In the genomic region with DNA sequence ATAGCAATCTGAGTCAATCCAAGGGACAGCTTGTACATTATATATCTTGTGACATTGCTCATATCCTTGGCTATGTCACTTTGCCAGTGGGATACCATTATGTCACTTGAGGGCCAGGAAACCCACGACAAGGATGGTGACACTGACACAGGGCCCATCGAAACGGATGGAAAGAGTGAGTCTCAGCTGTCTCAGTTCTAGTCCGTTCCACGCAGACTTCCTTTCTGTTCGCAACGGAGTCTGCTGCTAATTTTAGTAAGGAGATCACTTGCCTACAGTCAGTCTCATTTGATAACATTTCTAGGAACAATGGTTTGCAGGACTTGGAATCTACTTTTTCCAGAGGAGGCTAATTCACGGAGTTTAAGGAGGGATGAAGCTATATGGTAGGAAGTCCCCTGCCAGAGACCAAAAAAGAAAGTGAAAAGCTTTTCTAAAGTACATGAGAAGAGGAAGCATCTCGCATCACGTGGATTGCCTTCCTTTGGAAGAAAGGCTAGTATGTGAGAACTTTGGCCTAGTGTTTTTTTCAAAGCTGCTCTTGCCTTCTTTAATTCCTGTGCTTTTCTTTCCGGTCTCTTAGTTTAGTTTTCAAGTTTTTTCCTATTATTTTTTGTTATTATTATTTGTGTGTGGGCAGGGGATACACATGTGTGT, we compare ENCODE assay signal across 13 mouse cellular contexts. TPM values are rescaled to one million over a fixed set of nuclear protein-coding genes. Genes with fewer than 3 reads are reported as not detected.
DNase-seq lines count a peak whose midpoint lies in the region; ATAC-seq and TF ChIP-seq lines count a peak whose summit lies in the region.
"Had no signal": no experiment of that assay in that cellular context is flagged by ENCODE, and none has a peak within 500 bp of the region (broad histone marks: within the 10 kb centered on the region; RNA-seq: fewer than 3 reads in every experiment).

No protein-coding gene starts in this region.

- H3K9ac ChIP-seq in stomach, embryonic 16.5 days (ENCODE audit: low read length): no peak overlapping the region
- no peak overlapping the region for H3K9ac ChIP-seq in stomach, postnatal 0 days (ENCODE audit: low read length)
- H3K9ac ChIP-seq in liver, embryonic 16.5 days (ENCODE audit: low read depth, low read length): no peak overlapping the region
- no peak overlapping the region for H3K9ac ChIP-seq in kidney, embryonic 14.5 days (ENCODE audit: low read depth, low read length)
- H3K9ac ChIP-seq in hindbrain, embryonic 12.5 days: no peak overlapping the region

- H3K27ac ChIP-seq in stomach, embryonic 16.5 days (ENCODE audit: low read length): no peak overlapping the region
- no peak overlapping the region for H3K27ac ChIP-seq in stomach, postnatal 0 days (replicated peaks)
- no peak overlapping the region for H3K27ac ChIP-seq in liver, embryonic 16.5 days (ENCODE audit: low read length)
- H3K27ac ChIP-seq in kidney, embryonic 14.5 days (ENCODE audit: low read depth, low read length): no peak overlapping the region
- H3K27ac ChIP-seq in hindbrain, embryonic 12.5 days: no peak overlapping the region

- H3K36me3 ChIP-seq in stomach, embryonic 16.5 days (ENCODE audit: control insufficient read depth, insufficient read depth, low read length): no peaks in the 10 kb centered on the region
- no peaks in the 10 kb centered on the region for H3K36me3 ChIP-seq in stomach, postnatal 0 days (ENCODE audit: control insufficient read depth, insufficient read depth, low read length)
- no peaks in the 10 kb centered on the region for H3K36me3 ChIP-seq in liver, embryonic 16.5 days (ENCODE audit: control insufficient read depth, insufficient read depth)
- H3K36me3 ChIP-seq in kidney, embryonic 14.5 days (ENCODE audit: control insufficient read depth, insufficient read depth, low read length): no peaks in the 10 kb centered on the region
- no peaks in the 10 kb centered on the region for H3K36me3 ChIP-seq in hindbrain, embryonic 12.5 days

- WGBS in stomach, embryonic 16.5 days: 74% methylated on average over 11 of the region's 11 CpGs
- 82% methylated on average over 11 of the region's 11 CpGs for WGBS in stomach, postnatal 0 days
- 20% methylated on average over 11 of the region's 11 CpGs for WGBS in liver, embryonic 16.5 days (ENCODE audit: insufficient replicate concordance)
- WGBS in kidney, embryonic 14.5 days: 82% methylated on average over 11 of the region's 11 CpGs
- WGBS in hindbrain, embryonic 12.5 days: 86% methylated on average over 11 of the region's 11 CpGs

- no peak overlapping the region for H3K4me2 ChIP-seq in stomach, embryonic 16.5 days (ENCODE audit: low read depth, low read length)
- H3K4me2 ChIP-seq in stomach, postnatal 0 days (replicated peaks; ENCODE audit: low read depth): no peak overlapping the region
- H3K4me2 ChIP-seq in liver, embryonic 16.5 days (ENCODE audit: low read depth, low read length): peak overlapping the region; percentile 31; the same call in 1 of the 2 replicates
- H3K4me2 ChIP-seq in kidney, embryonic 14.5 days (replicated peaks; ENCODE audit: low read depth, low read length): no peak overlapping the region
- no peak overlapping the region for H3K4me2 ChIP-seq in hindbrain, embryonic 12.5 days (replicated peaks)

- no peaks in the 10 kb centered on the region for H3K4me1 ChIP-seq in stomach, embryonic 16.5 days (ENCODE audit: control insufficient read depth, insufficient read depth, low read length)
- H3K4me1 ChIP-seq in stomach, postnatal 0 days (replicated peaks; ENCODE audit: control insufficient read depth, insufficient read depth): no peaks in the 10 kb centered on the region
- no peaks in the 10 kb centered on the region for H3K4me1 ChIP-seq in liver, embryonic 16.5 days (ENCODE audit: control insufficient read depth, low read depth, low read length)
- H3K4me1 ChIP-seq in kidney, embryonic 14.5 days (ENCODE audit: control insufficient read depth, insufficient read depth, low read length): no peaks in the 10 kb centered on the region
- H3K4me1 ChIP-seq in hindbrain, embryonic 12.5 days: no peaks in the 10 kb centered on the region

- no peak for TF ChIP-seq EP300 in stomach, postnatal 0 days (optimal IDR thresholded peaks at IDR 0.05)

- ATAC-seq in stomach, embryonic 16.5 days (ENCODE audit: insufficient read depth, low FRiP score): no peak
- ATAC-seq in stomach, postnatal 0 days (ENCODE audit: low FRiP score, low TSS enrichment): no peak
- no peak for ATAC-seq in liver, embryonic 16.5 days (ENCODE audit: low read depth)
- ATAC-seq in kidney, embryonic 14.5 days (ENCODE audit: low FRiP score, low TSS enrichment): no peak
- ATAC-seq in hindbrain, embryonic 12.5 days (ENCODE audit: low FRiP score): no peak
- ATAC-seq: Patski had no signal

- no peak for TF ChIP-seq CTCF in stomach, postnatal 0 days (IDR thresholded peaks at IDR 0.05; ENCODE audit: low read depth)

- H3K9me3 ChIP-seq in stomach, embryonic 16.5 days (replicated peaks; ENCODE audit: control insufficient read depth, low read length): no peaks in the 10 kb centered on the region
- no peaks in the 10 kb centered on the region for H3K9me3 ChIP-seq in stomach, postnatal 0 days (ENCODE audit: control insufficient read depth, low read length)
- H3K9me3 ChIP-seq in liver, embryonic 16.5 days (replicated peaks; ENCODE audit: control insufficient read depth, low read length): no peaks in the 10 kb centered on the region
- no peaks in the 10 kb centered on the region for H3K9me3 ChIP-seq in kidney, embryonic 14.5 days (ENCODE audit: control insufficient read depth, low read length)
- no peaks in the 10 kb centered on the region for H3K9me3 ChIP-seq in hindbrain, embryonic 12.5 days (replicated peaks)

- H3K27me3 ChIP-seq in stomach, embryonic 16.5 days (ENCODE audit: control insufficient read depth, insufficient read depth, low read length): no peaks in the 10 kb centered on the region
- H3K27me3 ChIP-seq in stomach, postnatal 0 days (ENCODE audit: control insufficient read depth, insufficient read depth, low read length): no peaks in the 10 kb centered on the region
- H3K27me3 ChIP-seq in liver, embryonic 16.5 days (ENCODE audit: control insufficient read depth, insufficient read depth, low read depth, low read length): no peaks in the 10 kb centered on the region
- H3K27me3 ChIP-seq in kidney, embryonic 14.5 days (ENCODE audit: control insufficient read depth, insufficient read depth, low read length): no peaks in the 10 kb centered on the region
- no peaks in the 10 kb centered on the region for H3K27me3 ChIP-seq in hindbrain, embryonic 12.5 days
- H3K27me3 ChIP-seq: Patski had no signal

- 0 out of 2 replicates have a peak overlapping the region, but pooled peaks have one; percentile 5 for H3K4me3 ChIP-seq in stomach, embryonic 16.5 days (replicated peaks; ENCODE audit: low read length)
- no peak overlapping the region for H3K4me3 ChIP-seq in stomach, postnatal 0 days (ENCODE audit: low read depth, low read length)
- peak overlapping the region; percentile 14; the same call in 1 of the 2 replicates for H3K4me3 ChIP-seq in liver, embryonic 16.5 days (ENCODE audit: low read depth, low read length)
- H3K4me3 ChIP-seq in kidney, embryonic 14.5 days (ENCODE audit: low read length): no peak overlapping the region
- no peak overlapping the region for H3K4me3 ChIP-seq in hindbrain, embryonic 12.5 days

- DNase-seq in stomach, postnatal 0 days (ENCODE audit: low spot score): no peak
- DNase-seq in heart, adult 8-10 months (ENCODE audit: low spot score): peak; percentile 35
- peak; percentile 20 for DNase-seq in thymus, postnatal 4 days
- DNase-seq in cerebellum, adult 9-10 months: no peak
- DNase-seq: gastrocnemius, postnatal 36 days; kidney, postnatal 4 days; lung, adult 18-20 months; right cerebral cortex, postnatal 25 days had no signal

RNA-seq across cellular contexts. Expression of gene Edn1, which starts 55.4 kb away (rescaled TPM):
- 4.6 and 6.6 TPM in 2 replicates for polyA plus RNA-seq in stomach, embryonic 16.5 days (2015; fragmentation: Nextera tagmentation; extraction: Ambion mirVana)
- 14.3 and 14.9 TPM in 2 replicates for polyA plus RNA-seq in stomach, postnatal 0 days (2015; fragmentation: Nextera tagmentation; extraction: Ambion mirVana)
- 1 to 10 TPM; 3.3 to 6.3 (median 3.8) TPM for total RNA-seq in heart, adult 8-10 months (2022)
- 0.44 and 0.45 TPM in 2 replicates for polyA plus RNA-seq in liver, embryonic 16.5 days (2015; fragmentation: Nextera tagmentation; extraction: Ambion mirVana)
- polyA plus RNA-seq in kidney, embryonic 14.5 days (2014; fragmentation: Nextera tagmentation; extraction: Ambion mirVana): 2.0 and 2.1 TPM in 2 replicates
- 1.9 and 2.0 TPM in 2 replicates for polyA plus RNA-seq in hindbrain, embryonic 12.5 days (2016; fragmentation: Nextera tagmentation; extraction: Ambion mirVana)

Comparison
In these comparisons a context has a peak if more than half of its experiments do, and no peak if none do; other contexts are left out.
1. H3K4me3 ChIP-seq: peak in stomach, embryonic 16.5 days (single experiment) and liver, embryonic 16.5 days (single experiment); none in stomach, postnatal 0 days (single experiment), kidney, embryonic 14.5 days (single experiment) and hindbrain, embryonic 12.5 days (single experiment).
2. DNase-seq: peak in heart, adult 8-10 months (single experiment) and thymus, postnatal 4 days (single experiment); none in stomach, postnatal 0 days (single experiment) and cerebellum, adult 9-10 months (single experiment).